Mouse (Mus musculus): ENCODE data around the gene Zfp386. TPM values are rescaled to one million over a fixed set of nuclear protein-coding genes. Genes with fewer than 3 reads are reported as not detected.
"Not testable (repeated sequence)": the region's sequence is repeated elsewhere in the genome, so short reads cannot be mapped to it uniquely, and the experiment has no call there.

Zfp386 gene
- total RNA-seq (2021) = 10 to 100 TPM; 33.1 to 33.3 TPM

- intact Hi-C loops (cut with DNase I) = loop anchor here (10.0 kb wide), 2 partner anchors 237 to 357 kb away; partner anchors contain the start of genes Esyt2 and Ncapg2
- peak; percentile 99 to 100 for DNase-seq
These were observed at the start of gene Zfp386 for GRCm38 (mm10) chr12:116047440-116048377. Gene Zfp386, plus strand, starts transcription at chr12:116047724.

- DNase-seq; intact Hi-C loops (cut with DNase I): not testable (repeated sequence)
These were observed 47.7 kb upstream of the Zfp386 start for GRCm38 (mm10) chr12:115999784-116000183.

- intact Hi-C loops (cut with DNase I); DNase-seq: not testable (repeated sequence)
These were observed 44.6 kb upstream of the Zfp386 start for GRCm38 (mm10) chr12:116002946-116003345.

- DNase-seq = no peak
- intact Hi-C loops (cut with DNase I) = no loop called here
These were observed 36.7 kb upstream of the Zfp386 start for GRCm38 (mm10) chr12:116010812-116011211.

- peak in 1 of 2 experiments; percentile 11 for DNase-seq
- intact Hi-C loops (cut with DNase I) = no loop called here
These were observed 19.4 kb upstream of the Zfp386 start for GRCm38 (mm10) chr12:116028095-116028494.

- peak in 1 of 2 experiments; percentile 62 for DNase-seq
- intact Hi-C loops (cut with DNase I) = no loop called here
These were observed 12.2 kb upstream of the Zfp386 start for GRCm38 (mm10) chr12:116035346-116035745.

GRCm38 (mm10) chr12:116044785-116045184, 2.7 kb upstream of the Zfp386 start:
- intact Hi-C loops (cut with DNase I) = loop anchor here (1.0 to 10.0 kb wide), 3 partner anchors 8 to 360 kb away; partner anchors contain the start of genes Esyt2 and Ncapg2
- no peak for DNase-seq

GRCm38 (mm10) chr12:116048766-116049165, 1.2 kb downstream of the Zfp386 start:
- no peak for DNase-seq
- intact Hi-C loops (cut with DNase I) = loop anchor here (10.0 kb wide), 2 partner anchors 236 to 356 kb away; partner anchors contain the start of genes Esyt2 and Ncapg2

- DNase-seq = no peak
- intact Hi-C loops (cut with DNase I) = loop anchor here (10.0 kb wide), 2 partner anchors 236 to 356 kb away; partner anchors contain the start of genes Esyt2 and Ncapg2
These were observed 1.7 kb downstream of the Zfp386 start for GRCm38 (mm10) chr12:116049236-116049635.

GRCm38 (mm10) chr12:116049701-116050100, 2.2 kb downstream of the Zfp386 start:
- DNase-seq = no peak
- intact Hi-C loops (cut with DNase I) = loop anchor here (10.0 kb wide), 2 partner anchors 235 to 355 kb away; partner anchors contain the start of genes Esyt2 and Ncapg2

- intact Hi-C loops (cut with DNase I) = no loop called here
- no peak for DNase-seq
These were observed 6.8 kb downstream of the Zfp386 start for GRCm38 (mm10) chr12:116054342-116054741.

- intact Hi-C loops (cut with DNase I) = no loop called here
- no peak for DNase-seq
These were observed 8.6 kb downstream of the Zfp386 start for GRCm38 (mm10) chr12:116056112-116056511.

GRCm38 (mm10) chr12:116061561-116062193, 14.2 kb downstream of the Zfp386 start:
- intact Hi-C loops (cut with DNase I) = no loop called here
- no peak for DNase-seq

GRCm38 (mm10) chr12:116062194-116062583, 14.7 kb downstream of the Zfp386 start:
- no peak for DNase-seq
- intact Hi-C loops (cut with DNase I) = no loop called here

- intact Hi-C loops (cut with DNase I) = no loop called here
- no peak for DNase-seq
These were observed 15.5 kb downstream of the Zfp386 start for GRCm38 (mm10) chr12:116063020-116063419.

GRCm38 (mm10) chr12:116071023-116071422, 23.5 kb downstream of the Zfp386 start:
- DNase-seq = peak; percentile 40 to 58
- intact Hi-C loops (cut with DNase I) = loop anchor here (1.0 kb wide), 1 partner anchor 131 kb away; no protein-coding TSS in a partner anchor

- DNase-seq = peak; percentile 54 to 64
- intact Hi-C loops (cut with DNase I) = no loop called here
These were observed 29.7 kb downstream of the Zfp386 start, which contains the start of gene Vipr2 for GRCm38 (mm10) chr12:116077074-116077854. Gene Vipr2, plus strand, starts transcription at chr12:116077726.

GRCm38 (mm10) chr12:116077855-116078366, 30.4 kb downstream of the Zfp386 start:
- intact Hi-C loops (cut with DNase I) = no loop called here
- no peak for DNase-seq

- DNase-seq = no peak
- intact Hi-C loops (cut with DNase I) = no loop called here
These were observed 35.6 kb downstream of the Zfp386 start for GRCm38 (mm10) chr12:116083125-116083524.

- DNase-seq = no peak
- intact Hi-C loops (cut with DNase I) = no loop called here
These were observed 36.8 kb downstream of the Zfp386 start for GRCm38 (mm10) chr12:116084294-116084693.
